Mouse (Mus musculus): Measurements from ENCODE around the gene Taf9.

The Taf9 gene

DNA sequence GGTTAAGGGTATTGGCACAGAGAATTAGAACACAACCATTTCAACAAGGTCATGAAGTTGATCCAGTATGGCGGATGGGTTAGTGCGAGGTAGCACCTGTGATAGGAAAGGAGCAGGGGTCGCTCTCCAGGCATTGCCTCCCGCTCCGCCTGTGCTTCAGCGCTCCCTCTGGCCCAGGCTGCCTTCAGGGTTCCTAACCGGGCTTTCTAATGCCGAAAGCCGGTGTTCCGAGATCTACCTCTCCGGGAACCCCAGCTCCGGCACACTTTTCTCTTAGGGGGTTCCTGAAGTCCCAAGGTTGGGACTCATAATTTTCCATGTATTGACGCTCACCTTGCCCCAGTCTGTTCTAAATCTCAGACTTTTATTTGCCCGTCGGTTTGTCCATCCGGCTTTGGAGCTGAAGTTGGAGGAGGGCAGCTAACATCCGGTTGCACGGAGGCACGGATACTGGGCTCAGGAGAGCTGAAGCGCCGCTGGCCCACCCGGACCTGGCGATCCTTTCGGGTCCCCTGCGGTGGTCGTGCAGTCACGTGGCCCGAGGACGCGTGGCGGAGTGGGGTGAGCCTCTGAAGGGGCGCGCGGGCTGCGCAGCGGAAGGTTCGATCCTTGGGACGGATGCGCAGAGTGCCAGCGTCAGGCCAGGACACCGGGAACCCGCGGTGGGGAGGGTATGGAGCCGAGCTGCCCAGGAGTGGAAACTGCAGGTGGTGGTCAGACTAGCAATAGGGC, 18.1 kb downstream of the Taf9 start, which contains the start of gene Ccdc125:
TSS of gene Ccdc125 (plus strand) at position 427 of the 732 bp plus-strand sequence.
- DNase-seq (ENCODE audit: low spot score in 2 of 2), result no peak

DNA sequence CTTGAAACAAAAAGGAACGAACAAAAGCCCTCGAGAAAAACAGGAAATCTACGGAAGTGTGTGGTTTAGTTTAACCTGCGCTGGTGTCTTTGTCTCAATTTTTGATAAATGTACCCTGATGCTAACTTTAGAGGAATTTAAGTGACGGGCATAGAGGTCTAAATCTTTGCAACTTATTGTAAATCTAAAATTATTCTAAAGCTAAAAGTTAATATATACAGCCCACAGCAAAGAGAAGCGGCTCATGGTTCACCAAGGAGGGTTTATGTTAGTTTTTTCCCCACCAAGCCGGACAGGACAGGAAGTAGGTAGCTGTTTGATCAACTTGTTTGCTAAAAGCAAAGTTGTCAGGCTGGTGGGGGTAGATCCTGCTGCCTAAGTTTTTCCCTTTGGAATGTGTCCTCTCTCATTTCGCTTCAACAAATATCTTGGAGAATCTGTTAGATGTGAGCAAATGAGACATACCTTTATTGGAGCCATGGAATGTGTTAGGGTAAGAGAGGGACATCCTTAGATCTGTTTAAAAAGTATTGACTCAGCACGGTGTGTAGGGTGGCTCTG, 18.9 kb downstream of the Taf9 start:
- no peak for DNase-seq (ENCODE audit: low spot score in 2 of 2)

DNA sequence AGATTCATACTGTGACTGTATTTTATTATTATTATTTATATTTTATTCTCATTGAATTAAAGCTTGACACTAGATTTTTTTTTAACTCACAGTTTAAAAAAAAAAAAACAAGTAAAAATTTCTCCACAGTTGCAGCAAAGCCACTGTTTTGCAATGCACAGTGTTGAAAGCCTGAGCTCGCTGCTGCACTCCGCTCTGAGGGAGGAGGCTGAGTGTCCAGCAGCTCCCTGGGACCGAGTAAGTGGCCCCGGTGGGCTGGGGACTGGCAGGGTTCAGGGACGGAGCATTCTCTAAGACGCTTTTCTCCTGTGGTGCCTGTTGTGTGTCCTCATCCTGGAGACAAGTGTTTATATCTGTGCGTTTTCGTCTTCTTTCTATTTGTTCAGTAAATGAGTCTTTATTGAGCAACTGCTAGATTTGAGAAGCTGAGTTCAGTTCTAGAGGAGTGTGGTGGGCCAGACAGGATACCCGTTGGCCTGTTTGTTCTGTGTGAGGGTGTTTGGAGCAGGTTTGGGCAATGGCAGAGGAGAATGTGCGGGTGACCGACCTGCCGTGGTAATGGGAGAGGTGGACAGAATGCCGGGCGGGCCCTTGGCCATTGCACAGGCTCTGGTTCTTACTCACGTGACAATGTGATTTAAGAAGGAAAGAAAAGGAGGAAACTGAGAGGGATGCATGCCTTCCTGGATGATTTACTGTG, 24.7 kb downstream of the Taf9 start:
- DNase-seq (ENCODE audit: low spot score in 2 of 2), result no peak

DNA sequence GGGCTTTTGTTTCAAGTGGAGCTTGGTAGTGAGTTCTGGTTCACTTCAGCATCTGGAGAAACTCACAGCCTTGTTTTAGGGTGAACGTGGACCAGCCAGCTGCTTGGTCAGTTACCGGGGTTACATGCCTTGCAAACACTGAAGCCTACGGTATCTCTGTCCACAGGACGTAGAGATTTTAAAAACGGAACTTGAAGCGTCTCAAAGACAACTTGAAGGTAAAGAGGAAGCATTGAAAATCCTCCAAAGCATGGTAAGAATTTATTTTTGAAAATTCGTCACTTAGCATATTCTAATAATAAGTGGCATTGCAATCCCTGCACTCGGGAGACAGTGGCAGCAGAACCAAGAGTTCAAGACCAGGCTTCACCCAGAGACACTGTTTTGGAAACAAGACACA, 30.2 kb downstream of the Taf9 start:
- no peak for DNase-seq (ENCODE audit: low spot score in 2 of 2)

DNA sequence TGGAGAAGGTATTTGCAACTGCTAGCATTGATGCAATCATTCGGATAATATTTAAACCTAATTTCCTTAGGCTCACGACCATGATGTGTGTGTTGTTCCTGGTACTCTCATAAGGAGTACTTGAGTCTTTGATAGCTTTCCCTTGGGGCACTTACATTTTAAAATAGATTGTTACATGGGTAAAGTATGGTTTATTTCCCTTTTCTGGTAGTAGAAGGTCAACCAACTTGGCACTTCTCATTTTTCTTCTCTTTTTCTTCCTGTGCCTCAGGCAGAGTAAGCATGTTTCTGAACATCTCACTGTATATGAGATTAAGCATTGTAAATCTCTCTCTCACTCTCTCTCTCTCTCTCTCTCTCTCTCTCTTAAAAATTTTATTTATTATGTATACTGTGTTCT, 31.5 kb downstream of the Taf9 start:
- no peak for DNase-seq (ENCODE audit: low spot score in 2 of 2)

DNA sequence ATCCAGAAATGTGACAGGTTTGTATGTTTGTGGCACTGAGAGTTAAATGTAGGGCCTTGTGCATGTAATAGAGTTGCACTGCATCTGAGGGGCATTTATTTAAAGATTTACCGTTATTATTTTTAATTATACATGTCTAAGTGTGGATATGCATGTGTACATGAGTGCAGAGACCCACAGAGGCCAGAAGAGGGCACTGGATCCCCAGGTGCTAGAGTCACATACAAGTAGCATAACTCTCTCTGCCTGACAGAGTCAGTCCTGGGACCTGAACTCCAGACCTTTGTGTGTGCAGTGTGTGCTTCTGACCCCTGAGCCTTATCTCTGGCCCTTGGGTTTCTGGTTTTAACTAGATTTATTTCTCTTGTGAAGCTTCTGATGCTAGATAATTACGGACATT, 33.0 kb downstream of the Taf9 start:
- DNase-seq (ENCODE audit: low spot score in 2 of 2), result no peak

DNA sequence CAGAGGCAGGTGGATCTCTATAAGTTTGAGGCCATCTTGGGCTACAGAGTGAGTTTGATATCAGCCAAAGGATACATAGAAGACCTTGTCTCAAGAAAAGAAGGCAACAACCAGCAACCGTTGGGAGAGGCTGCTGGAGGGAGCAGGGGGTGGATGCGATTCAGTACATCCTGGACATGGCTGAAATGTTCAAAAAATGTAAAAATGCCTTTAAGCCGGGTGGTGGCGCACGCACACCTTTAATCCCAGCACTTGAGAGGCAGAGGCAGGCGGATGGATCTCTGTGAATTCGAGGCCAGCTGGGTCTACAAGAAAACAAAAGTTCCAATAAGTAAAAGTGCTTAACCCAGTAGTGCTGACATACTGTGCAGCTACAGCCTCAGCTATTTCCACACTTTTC, 36.1 kb downstream of the Taf9 start:
- DNase-seq (ENCODE audit: low spot score in 2 of 2), result no peak

DNA sequence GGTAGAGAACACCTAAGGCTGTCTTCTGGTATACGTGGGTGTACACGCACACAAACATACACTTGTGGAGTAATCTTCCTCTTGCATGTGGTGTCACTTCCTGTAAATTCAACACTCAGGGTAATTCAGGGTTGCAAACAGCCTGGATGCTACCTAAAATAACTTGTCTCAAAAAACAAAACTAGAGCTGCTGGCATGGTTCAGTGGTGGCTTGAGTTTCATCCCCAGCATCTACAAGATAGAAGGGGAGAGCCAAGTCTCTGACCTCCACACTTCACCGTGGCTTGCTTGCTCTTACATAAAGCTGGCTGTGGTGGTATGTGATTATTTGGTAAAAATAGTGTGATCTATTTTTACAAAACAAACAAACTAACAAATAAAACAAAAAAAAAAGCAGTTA, 46.2 kb downstream of the Taf9 start:
- no peak for DNase-seq (ENCODE audit: low spot score in 2 of 2)

DNA sequence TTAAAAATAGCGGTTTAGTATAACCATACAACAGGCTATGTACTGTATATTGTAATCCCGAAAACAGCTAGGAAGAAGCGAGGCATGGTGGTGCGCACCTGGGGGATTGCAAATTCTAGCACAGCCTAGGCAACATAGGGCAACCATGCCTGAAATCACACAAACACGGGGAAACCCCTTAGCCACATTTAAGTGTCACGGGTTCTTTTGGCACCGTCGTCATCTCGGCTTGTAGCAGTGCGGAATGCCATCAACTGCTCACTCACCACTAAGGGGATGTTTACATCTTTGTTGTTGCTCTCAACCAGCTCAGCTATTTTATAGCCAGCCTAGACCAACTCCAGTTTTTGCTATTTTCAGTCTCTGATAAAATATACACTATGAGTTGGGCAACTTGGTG, 47.5 kb downstream of the Taf9 start:
- DNase-seq (ENCODE audit: low spot score in 2 of 2), result no peak

DNA sequence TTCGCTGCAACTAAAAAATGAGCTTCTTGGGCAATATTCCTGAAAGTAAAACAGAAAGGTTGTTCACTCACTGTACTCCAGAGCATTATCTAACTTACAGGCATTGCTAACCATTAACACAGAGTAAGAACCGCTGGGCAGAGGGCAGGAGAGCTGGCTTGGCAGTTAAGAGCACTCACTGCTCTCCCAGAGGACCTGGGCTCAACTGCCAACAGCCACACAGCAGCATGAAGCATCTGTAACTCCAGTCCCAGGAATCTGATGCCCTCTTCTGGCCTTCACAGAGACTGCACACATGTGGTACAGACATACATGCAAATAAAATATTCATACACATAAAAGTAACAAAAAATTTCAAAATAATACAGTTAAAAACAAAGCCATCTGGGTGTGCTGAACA, 52.1 kb downstream of the Taf9 start:
- no peak for DNase-seq (ENCODE audit: low spot score in 2 of 2)

Measured in frontal cortex, postnatal 14 days (tissue).